Mouse (Mus musculus) lung, postnatal 36 days (tissue): ENCODE data around the gene Styk1.
A peak's percentile ranks its signal among the peaks of the same experiment; 100 is the strongest.

Source experiments
- DNase-seq: peaks from one replicate; pipeline ENCODE4 v3.0.0; 2022; ENCODE audit warnings: mixed read lengths

The Styk1 gene

GRCm38 (mm10) chr6:131367101-131367500 lies 13.7 kb upstream of the Styk1 start:
- DNase-seq = peak; percentile 66

GRCm38 (mm10) chr6:131364353-131364752 lies 11.0 kb upstream of the Styk1 start:
- no peak for DNase-seq

GRCm38 (mm10) chr6:131362987-131363765 lies 9.8 kb upstream of the Styk1 start:
- no peak for DNase-seq

GRCm38 (mm10) chr6:131360693-131361092 lies 7.3 kb upstream of the Styk1 start:
- no peak for DNase-seq

GRCm38 (mm10) chr6:131359543-131359942 lies 6.1 kb upstream of the Styk1 start:
- DNase-seq = no peak

- no peak for DNase-seq
Observed at GRCm38 (mm10) chr6:131354913-131355312, 1.5 kb upstream of the Styk1 start.

- no peak for DNase-seq
Observed at GRCm38 (mm10) chr6:131347026-131347425, 6.4 kb downstream of the Styk1 start.

- DNase-seq = no peak
Observed at GRCm38 (mm10) chr6:131344346-131344745, 9.1 kb downstream of the Styk1 start.

GRCm38 (mm10) chr6:131340082-131340481 lies 13.3 kb downstream of the Styk1 start:
- DNase-seq = no peak

- DNase-seq = no peak
Observed at GRCm38 (mm10) chr6:131339309-131339708, 14.1 kb downstream of the Styk1 start.

- DNase-seq = no peak
Observed at GRCm38 (mm10) chr6:131338787-131339186, 14.6 kb downstream of the Styk1 start.

GRCm38 (mm10) chr6:131327076-131327475 lies 26.3 kb downstream of the Styk1 start:
- DNase-seq = no peak

- DNase-seq = no peak
Observed at GRCm38 (mm10) chr6:131321854-131322639, 31.4 kb downstream of the Styk1 start.

- DNase-seq = peak; percentile 48
Observed at GRCm38 (mm10) chr6:131316155-131317101, 37.0 kb downstream of the Styk1 start.

GRCm38 (mm10) chr6:131308031-131308430 lies 45.4 kb downstream of the Styk1 start:
- DNase-seq = no peak

- no peak for DNase-seq
Observed at GRCm38 (mm10) chr6:131304776-131305175, 48.6 kb downstream of the Styk1 start.

- no peak for DNase-seq
Observed at GRCm38 (mm10) chr6:131298531-131298930, 54.9 kb downstream of the Styk1 start.

- no peak for DNase-seq
Observed at GRCm38 (mm10) chr6:131294435-131295112, 58.8 kb downstream of the Styk1 start.

- no peak for DNase-seq
Observed at GRCm38 (mm10) chr6:131293916-131294315, 59.5 kb downstream of the Styk1 start.

- peak; percentile 86 for DNase-seq
Observed at GRCm38 (mm10) chr6:131292991-131293788, 60.2 kb downstream of the Styk1 start, which contains the start of gene Magohb. TSS of gene Magohb (minus strand) at chr6:131293244.

- no peak for DNase-seq
Observed at GRCm38 (mm10) chr6:131292276-131292990, 61.0 kb downstream of the Styk1 start.
